Mouse (Mus musculus) retina, adult 2 months (tissue): Measurements from ENCODE around the gene Pcsk4.

Experiments used
- DNase-seq: peaks from one replicate; pipeline ENCODE4 v3.0.0-alpha.2; 2012; ENCODE audit warnings: low read depth, low spot score

Gene Pcsk4

DNA sequence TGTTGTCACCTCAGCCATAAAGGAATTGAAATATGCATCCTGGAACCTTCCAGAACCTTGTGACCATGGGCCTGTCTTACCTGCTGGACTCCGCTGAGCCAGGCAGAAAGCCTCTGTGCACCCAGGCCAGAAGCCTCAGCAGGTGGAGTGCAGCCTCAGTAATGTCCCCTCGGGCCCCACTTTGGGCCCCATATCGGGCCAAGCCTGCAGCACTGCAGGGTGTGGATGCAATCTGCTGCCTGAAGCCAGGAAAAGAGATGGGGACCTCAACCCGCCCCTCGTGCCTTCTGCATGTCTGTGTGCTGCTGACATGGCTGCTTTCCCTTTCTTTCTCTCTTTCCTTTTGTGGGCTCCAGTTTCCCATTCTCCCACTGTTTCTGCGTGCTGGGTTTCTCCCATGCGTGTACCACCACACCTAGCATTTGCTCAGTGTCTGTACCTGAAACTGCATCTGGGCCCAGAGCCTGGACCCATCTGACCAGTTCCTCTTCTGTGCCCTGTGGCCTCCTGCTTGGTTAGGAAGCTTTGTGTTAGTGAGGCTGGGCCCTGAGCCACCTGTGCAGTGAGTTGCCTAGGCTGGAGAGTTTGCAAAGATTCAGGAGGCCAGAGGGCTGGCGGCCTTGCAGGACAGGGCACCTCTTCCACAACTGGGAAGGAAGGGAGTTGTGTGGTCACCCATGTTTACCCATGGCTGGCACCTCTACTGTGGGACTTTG lies 57.3 kb downstream of the Pcsk4 start:
- DNase-seq, result no peak
